Mouse (Mus musculus) lung, adult 18-20 months (tissue): ENCODE results near the gene C1ra.
"Not testable (repeated sequence)": the region's sequence is repeated elsewhere in the genome, so short reads cannot be mapped to it uniquely, and the experiment has no call there.

Experiments
- DNase-seq, 2 experiments: peaks; one replicate each; pipeline ENCODE4 v3.0.0; 2022; ENCODE audit warnings: mixed read lengths in 2 of 2

Gene C1ra

GRCm38 (mm10) chr6:124512355-124512836 is at the start of gene C1ra:
Gene C1ra (plus strand): TSS chr6:124512405.
- peak; percentile 60 to 62 for DNase-seq

- no peak for DNase-seq
These were observed 48.3 kb upstream of the C1ra start for GRCm38 (mm10) chr6:124463881-124464291.

- peak; percentile 79 to 80 for DNase-seq
These were observed 47.6 kb upstream of the C1ra start, which contains the start of gene Clstn3 for GRCm38 (mm10) chr6:124464305-124465271. Gene Clstn3 (minus strand): TSS chr6:124464794.

- DNase-seq = no peak
These were observed 46.9 kb upstream of the C1ra start for GRCm38 (mm10) chr6:124465299-124465698.

GRCm38 (mm10) chr6:124465729-124466128 is 46.5 kb upstream of the C1ra start:
- no peak for DNase-seq

GRCm38 (mm10) chr6:124471121-124471520 is 41.1 kb upstream of the C1ra start:
- no peak for DNase-seq

GRCm38 (mm10) chr6:124471783-124472638 is 40.2 kb upstream of the C1ra start:
- not testable (repeated sequence) for DNase-seq

GRCm38 (mm10) chr6:124472801-124473200 is 39.4 kb upstream of the C1ra start:
- peak; percentile 45 to 55 for DNase-seq

GRCm38 (mm10) chr6:124474621-124475020 is 37.6 kb upstream of the C1ra start:
- DNase-seq = no peak

GRCm38 (mm10) chr6:124475335-124476075 is 36.7 kb upstream of the C1ra start:
- not testable (repeated sequence) for DNase-seq

GRCm38 (mm10) chr6:124476216-124476615 is 36.0 kb upstream of the C1ra start:
- no peak for DNase-seq

- DNase-seq = no peak
These were observed 35.4 kb upstream of the C1ra start for GRCm38 (mm10) chr6:124476796-124477195.

- no peak for DNase-seq
These were observed 35.0 kb upstream of the C1ra start for GRCm38 (mm10) chr6:124477221-124477655.

- DNase-seq = peak; percentile 65 to 79
These were observed 34.1 kb upstream of the C1ra start for GRCm38 (mm10) chr6:124477922-124478651.

- DNase-seq = no peak
These were observed 33.2 kb upstream of the C1ra start for GRCm38 (mm10) chr6:124478874-124479572.

- DNase-seq = peak in 1 of 2 experiments; percentile 42
These were observed 32.7 kb upstream of the C1ra start for GRCm38 (mm10) chr6:124479573-124479930.

GRCm38 (mm10) chr6:124480295-124480694 is 31.9 kb upstream of the C1ra start:
- DNase-seq = no peak

- peak in 1 of 2 experiments; percentile 39 for DNase-seq
These were observed 30.6 kb upstream of the C1ra start for GRCm38 (mm10) chr6:124481571-124481970.

- not testable (repeated sequence) for DNase-seq
These were observed 28.4 kb upstream of the C1ra start for GRCm38 (mm10) chr6:124483831-124484230.

GRCm38 (mm10) chr6:124484851-124485250 is 27.4 kb upstream of the C1ra start:
- peak in 1 of 2 experiments; percentile 29 for DNase-seq
